Mouse (Mus musculus) olfactory bulb, adult 2 months (tissue): Measurements from ENCODE around the gene Rae1. TPM values are rescaled to one million over a fixed set of nuclear protein-coding genes. Genes with fewer than 3 reads are reported as not detected.
A peak's percentile ranks its signal among the peaks of the same experiment; 100 is the strongest.

ENCODE experiments used
- H3K27ac ChIP-seq: fragments of 200-500 bp; 2 replicates; pipeline ENCODE4 v1.5.1; 2012; ENCODE audit warnings: low read depth, low read length; ENCODE audit not compliant: insufficient read depth
- H3K4me1 ChIP-seq: fragments of 200-500 bp; 2 replicates; pipeline ENCODE4 v1.6.1; 2012; ENCODE audit warnings: low read length; ENCODE audit not compliant: control insufficient read depth, insufficient read depth
- H3K4me3 ChIP-seq: fragments of 200-500 bp; 2 replicates; pipeline ENCODE4 v1.5.1; 2012; ENCODE audit warnings: mild to moderate bottlenecking, low read depth, low read length, moderate library complexity; ENCODE audit not compliant: insufficient read depth
- CTCF ChIP-seq: fragments of 200-500 bp; IDR thresholded peaks from 2 replicates; pipeline ENCODE4 v1.5.1; 2012; ENCODE audit warnings: low read depth, mild to moderate bottlenecking, low read length, moderate library complexity; ENCODE audit not compliant: insufficient read depth
- POLR2A ChIP-seq: fragments of 200-500 bp; IDR thresholded peaks from 2 replicates; pipeline ENCODE4 v1.6.1; 2012; ENCODE audit warnings: mild to moderate bottlenecking, low read depth, low read length, moderate library complexity; ENCODE audit not compliant: insufficient read depth
- WGBS: fragments of 180-500 bp; shearing (Covaris S2); methylation state at CpG from one replicate; pipeline ENCODE4 v1.1.7; 2018; 5-methylcytosine and 5-hydroxymethylcytosine counted together
- polyA plus RNA-seq: library from polyadenylated mRNA; stranded (reverse); fragments of >200 nt; gene quantifications from 2 replicates; pipeline ENCODE4 v1.2.4, GENCODE M21; 2012; ENCODE audit warnings: low replicate concordance; ENCODE audit not compliant: missing spikeins, insufficient read depth, insufficient read length

Rae1 gene
- polyA plus RNA-seq, 1 experiment = not detected

GRCm38 (mm10) chr2:172966480-172966879, 33.4 kb upstream of the Rae1 start:
- Histone ChIP-seq H3K4me1 (no peaks in the 10 kb centered on the region; the same call in 1 of the 2 replicates), H3K4me3 (no peak overlapping the region), H3K27ac (no peak overlapping the region)
- no peak for TF ChIP-seq POLR2A
- no peak for TF ChIP-seq CTCF
- WGBS = 95% methylated on average over 5 of the region's 5 CpGs

GRCm38 (mm10) chr2:172971865-172972264, 28.1 kb upstream of the Rae1 start:
- 96% methylated on average over 2 of the region's 2 CpGs for WGBS
- H3K4me1 ChIP-seq = peaks cover 20% of the 10 kb centered on the region
- no peak overlapping the region for H3K4me3 ChIP-seq
- TF ChIP-seq CTCF (no peak), POLR2A (no peak)
- H3K27ac ChIP-seq = no peak overlapping the region

GRCm38 (mm10) chr2:172973806-172974565, 25.9 kb upstream of the Rae1 start:
- Histone ChIP-seq H3K27ac (no peak overlapping the region), H3K4me3 (no peak overlapping the region), H3K4me1 (peaks cover 32% of the 10 kb centered on the region)
- WGBS = 30% methylated on average over 7 of the region's 7 CpGs
- no peak for TF ChIP-seq CTCF
- TF ChIP-seq POLR2A = no peak

- no peak overlapping the region for H3K4me3 ChIP-seq
- no peak overlapping the region for H3K27ac ChIP-seq
- peaks cover 32% of the 10 kb centered on the region for H3K4me1 ChIP-seq
- 65% methylated on average over 7 of the region's 7 CpGs for WGBS
- TF ChIP-seq CTCF (no peak), POLR2A (no peak)
Observed at GRCm38 (mm10) chr2:172974701-172975100, 25.2 kb upstream of the Rae1 start.

GRCm38 (mm10) chr2:172975159-172975558, 24.8 kb upstream of the Rae1 start:
- 85% methylated on average over 6 of the region's 6 CpGs for WGBS
- Histone ChIP-seq H3K27ac (no peak overlapping the region), H3K4me3 (no peak overlapping the region), H3K4me1 (peaks cover 32% of the 10 kb centered on the region)
- TF ChIP-seq CTCF (no peak), POLR2A (no peak)

GRCm38 (mm10) chr2:172976661-172977238, 23.2 kb upstream of the Rae1 start:
- Histone ChIP-seq H3K27ac (no peak overlapping the region), H3K4me3 (no peak overlapping the region), H3K4me1 (peaks cover 32% of the 10 kb centered on the region)
- WGBS = 49% methylated on average over 7 of the region's 7 CpGs
- TF ChIP-seq CTCF = no peak
- no peak for TF ChIP-seq POLR2A

- 26% methylated on average over 14 of the region's 14 CpGs for WGBS
- TF ChIP-seq CTCF (no peak), POLR2A (no peak)
- H3K4me3 ChIP-seq = peak within 1 kb of the TSS; percentile 2; the same call in 1 of the 2 replicates
- H3K4me1 ChIP-seq = peaks cover 32% of the 10 kb centered on the region
- no peak within 1 kb of the TSS; the same call in 1 of the 2 replicates for H3K27ac ChIP-seq
Observed at GRCm38 (mm10) chr2:172977409-172978130, 22.3 kb upstream of the Rae1 start, which contains the start of gene Spo11. Gene Spo11 (plus strand): TSS chr2:172977700.

- WGBS = 67% methylated on average over 4 of the region's 4 CpGs
- H3K27ac ChIP-seq = no peak overlapping the region; the same call in 1 of the 2 replicates
- H3K4me1 ChIP-seq = peaks cover 32% of the 10 kb centered on the region
- no peak for TF ChIP-seq POLR2A
- TF ChIP-seq CTCF = no peak
- no peak overlapping the region for H3K4me3 ChIP-seq
Observed at GRCm38 (mm10) chr2:172978131-172978633, 21.7 kb upstream of the Rae1 start.
